Mouse (Mus musculus): ENCODE measurements around the gene Tada2b. TPM values are rescaled to one million over a fixed set of nuclear protein-coding genes. Genes with fewer than 3 reads are reported as not detected.

Gene Tada2b
- total RNA-seq, 2 experiments from 2014 or later, result 18.9 to 21.3 TPM

DNA sequence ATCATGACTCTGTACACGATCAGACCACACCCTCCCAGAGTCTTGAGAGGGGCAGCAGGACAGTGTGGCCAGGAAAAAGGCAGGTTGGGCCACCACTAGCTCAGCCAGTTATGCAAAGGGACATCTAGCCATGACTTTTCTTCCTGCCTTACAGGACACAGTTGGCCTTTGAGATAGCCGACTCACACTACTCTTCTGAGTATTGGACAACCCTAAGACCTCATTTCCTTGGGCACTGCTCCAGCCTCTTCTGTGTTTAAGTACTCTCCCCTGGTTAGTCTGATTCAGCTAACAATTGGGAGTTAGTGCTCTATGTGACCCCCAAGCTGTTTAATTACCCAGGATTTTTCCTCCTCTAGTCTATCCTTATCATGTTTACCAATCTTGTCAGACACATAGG lies 4.3 kb downstream of the Tada2b start:
- DNase-seq, result no peak

DNA sequence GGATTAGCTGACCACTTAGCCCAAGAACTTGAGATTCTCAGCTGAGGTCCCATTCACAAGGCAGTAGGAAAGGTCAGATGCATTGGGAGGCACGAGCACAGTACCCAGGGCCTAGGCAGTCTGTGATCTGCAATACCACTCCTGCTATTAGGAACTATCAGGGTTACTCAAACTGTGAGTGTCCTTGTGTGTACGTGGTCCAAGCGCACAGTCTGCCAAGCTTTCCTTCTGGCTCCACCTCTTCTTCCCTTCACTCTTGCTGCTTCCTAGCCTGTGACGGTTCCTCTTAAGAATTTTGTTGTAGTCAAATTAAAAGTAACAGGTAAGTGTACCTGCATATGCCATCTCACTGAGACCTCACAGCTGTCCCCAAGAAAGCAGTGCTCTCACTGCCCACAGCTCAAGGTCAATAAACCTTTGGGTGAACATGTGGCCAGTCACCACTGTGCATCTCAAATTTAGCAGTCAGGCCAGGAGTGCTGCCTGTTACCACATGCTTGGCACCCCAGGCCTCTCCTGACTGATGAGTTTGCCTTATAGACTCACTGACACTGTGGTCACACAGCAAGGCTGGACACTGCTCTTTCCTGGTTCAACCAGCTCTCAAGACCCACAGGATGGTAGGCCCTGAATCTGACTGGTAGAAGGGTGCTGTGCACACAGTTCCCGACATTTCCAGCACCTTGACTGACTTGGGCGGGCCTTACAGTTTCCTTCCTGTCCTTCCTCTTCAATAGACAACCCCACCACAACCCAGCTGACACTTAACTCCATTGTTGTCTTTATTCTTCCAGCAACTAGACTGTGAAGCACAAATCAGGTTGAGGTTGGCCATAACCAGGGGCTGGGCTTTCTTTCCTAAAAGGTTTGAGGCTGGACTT lies 5.3 kb downstream of the Tada2b start:
- no peak for DNase-seq

DNA sequence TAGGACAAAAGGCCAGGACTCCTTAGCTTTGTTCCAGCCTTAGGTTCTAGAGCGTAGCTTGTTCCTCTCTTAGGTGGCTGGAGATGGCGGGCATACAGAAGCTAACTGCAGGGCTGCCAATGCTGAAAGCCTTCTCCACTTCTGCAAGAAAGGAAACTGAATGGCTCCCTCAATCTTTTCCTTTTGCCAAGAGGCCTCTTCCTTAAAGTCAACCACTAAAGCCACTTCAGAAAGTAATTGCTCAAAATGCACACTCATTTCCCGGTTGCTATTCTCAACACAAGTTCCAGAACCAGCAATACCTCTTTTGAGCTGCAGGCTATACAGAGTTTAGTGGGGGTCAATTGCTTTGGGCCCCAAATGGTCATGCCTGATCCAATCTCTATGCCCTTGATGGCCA lies 6.6 kb downstream of the Tada2b start:
- DNase-seq, result no peak

DNA sequence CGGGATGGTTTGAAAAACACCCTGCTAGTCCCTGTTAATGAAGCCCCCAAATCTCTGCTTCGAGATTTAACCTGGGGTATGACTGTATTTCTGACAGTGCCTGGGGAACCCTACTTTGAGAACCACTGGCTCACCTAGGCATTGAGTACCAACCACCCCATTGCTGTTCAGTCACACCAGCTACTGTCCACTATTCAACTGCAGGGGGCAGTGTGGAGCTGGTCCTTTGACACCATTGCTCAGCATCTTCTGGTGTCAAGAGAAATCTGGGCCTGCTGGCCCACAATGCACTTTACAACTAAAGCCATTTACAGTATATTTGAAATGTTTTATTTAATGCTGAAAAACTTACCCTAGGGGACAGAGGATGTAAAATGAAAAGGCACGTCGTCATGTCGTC lies 9.8 kb downstream of the Tada2b start:
- DNase-seq, result peak; percentile 81

DNA sequence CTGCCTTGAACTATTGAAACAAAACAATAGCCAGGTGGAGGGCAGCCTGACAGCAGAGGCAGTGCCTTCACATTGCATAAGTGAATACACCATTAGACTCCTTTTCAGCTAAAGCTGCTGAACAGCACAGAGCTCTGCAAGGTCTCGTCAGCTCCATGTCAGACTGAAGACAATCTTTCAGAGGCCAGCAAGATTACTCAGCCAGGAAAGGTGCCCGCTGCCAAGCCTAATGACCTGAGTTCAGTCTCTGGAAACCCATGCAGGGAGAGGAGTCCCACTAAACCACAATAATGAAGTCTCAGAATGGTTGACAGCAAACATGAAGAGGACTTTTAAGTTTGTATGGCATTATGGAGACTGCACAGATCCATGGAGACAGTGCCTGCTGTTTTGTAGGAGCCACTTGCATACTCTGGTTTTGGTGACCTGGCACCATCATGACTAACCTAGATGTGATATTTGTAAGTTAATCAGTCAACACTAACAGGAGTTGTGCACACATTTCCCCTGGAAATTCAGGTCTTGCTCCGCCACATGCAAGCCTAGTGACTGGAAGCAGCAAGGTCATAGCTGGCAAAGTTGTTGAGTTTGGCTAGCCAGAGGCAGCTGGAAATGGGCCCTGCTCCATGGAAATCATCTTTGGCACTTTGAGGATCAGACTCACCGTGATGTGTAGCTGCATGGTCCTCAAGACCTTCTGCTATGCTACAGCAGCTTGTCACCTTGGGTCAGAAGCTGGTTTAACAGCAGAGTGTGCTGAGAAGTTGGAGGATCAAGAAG lies 11.0 kb downstream of the Tada2b start:
- DNase-seq, result no peak

DNA sequence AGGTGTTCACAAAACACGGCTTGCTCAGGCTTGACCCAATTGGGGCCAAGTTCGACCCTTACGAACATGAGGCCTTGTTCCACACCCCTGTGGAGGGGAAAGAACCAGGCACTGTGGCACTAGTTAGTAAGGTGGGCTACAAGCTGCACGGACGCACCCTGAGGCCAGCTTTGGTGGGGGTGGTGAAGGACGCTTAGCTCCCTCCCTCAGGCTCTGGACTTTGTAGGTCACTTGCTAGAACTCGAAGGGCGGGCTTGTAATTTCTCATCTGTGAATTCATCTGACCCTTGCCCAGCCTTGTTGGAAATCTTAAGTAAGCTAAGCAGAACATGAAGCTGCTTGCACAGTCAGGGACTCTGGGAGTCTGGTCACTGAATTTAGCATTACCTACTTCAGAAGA lies 12.9 kb downstream of the Tada2b start:
- no peak for DNase-seq

DNA sequence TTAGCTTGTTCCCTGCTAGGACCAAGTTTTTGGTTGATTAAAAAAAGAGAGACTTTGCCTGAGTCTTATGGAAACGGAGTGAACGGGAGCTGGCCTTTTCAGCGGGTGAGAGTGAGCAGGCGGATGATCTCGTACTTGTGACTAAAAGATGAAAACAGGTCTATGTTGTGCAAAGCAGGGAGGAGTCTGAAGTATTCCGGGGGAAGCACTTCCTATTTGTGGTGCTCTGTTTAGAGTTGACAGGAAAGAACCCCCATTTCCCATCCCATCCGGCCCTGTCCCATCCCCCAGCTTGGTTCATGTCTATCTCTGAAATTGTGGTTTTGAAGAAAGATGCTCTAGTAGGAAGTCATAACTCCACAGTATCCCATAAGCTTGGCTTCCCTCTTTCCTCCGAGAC lies 18.2 kb downstream of the Tada2b start:
- no peak for DNase-seq

DNA sequence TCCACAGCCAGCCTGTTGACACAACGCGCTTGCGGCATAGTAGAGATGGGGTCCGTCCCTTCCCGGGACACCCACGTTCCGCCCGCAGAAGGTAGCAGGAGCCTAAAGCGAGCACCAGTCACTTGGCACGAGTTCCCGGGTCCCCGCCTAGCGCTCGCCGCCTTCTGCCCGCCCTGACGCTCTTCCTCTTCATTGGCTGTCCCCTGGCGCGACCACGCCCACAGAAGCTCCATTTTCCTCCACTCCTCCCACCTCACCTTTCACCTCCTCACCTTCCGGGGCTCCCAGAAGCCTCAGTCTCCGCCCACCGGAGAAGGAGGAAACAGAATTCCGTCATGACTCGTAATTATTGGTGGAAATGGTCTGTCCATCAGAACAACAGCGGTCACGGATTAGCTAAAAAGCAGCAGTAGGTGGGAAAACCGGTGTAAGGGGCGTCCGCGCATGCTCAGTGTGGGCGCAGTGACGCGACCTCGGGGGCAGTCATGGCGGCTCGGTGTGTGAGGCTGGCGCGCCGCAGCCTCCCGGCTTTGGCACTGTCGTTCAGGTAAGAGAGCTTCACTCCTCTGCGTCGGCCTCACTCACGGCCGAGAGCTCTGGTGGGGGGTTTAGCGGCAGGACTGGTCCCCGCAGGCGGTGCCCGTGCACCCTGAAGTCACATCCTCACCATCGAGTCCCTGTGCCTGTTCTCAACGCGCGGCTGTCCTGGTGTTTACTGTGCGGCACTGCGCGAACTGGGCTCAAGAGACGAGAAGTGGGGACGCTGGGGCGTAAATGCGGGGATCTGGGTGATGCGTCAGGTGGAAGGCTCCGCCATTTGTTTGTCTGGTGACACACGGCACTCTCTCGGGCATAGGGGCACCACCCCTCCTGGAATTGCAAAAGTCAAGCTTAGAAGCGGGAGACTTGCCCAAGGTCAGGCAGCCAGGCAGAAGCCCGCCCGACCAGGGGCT lies 19.1 kb downstream of the Tada2b start, which contains the start of gene Grpel1:
Grpel1 (plus strand) TSS at position 290 of the 953 bp plus-strand sequence.
- DNase-seq, result peak; percentile 97

DNA sequence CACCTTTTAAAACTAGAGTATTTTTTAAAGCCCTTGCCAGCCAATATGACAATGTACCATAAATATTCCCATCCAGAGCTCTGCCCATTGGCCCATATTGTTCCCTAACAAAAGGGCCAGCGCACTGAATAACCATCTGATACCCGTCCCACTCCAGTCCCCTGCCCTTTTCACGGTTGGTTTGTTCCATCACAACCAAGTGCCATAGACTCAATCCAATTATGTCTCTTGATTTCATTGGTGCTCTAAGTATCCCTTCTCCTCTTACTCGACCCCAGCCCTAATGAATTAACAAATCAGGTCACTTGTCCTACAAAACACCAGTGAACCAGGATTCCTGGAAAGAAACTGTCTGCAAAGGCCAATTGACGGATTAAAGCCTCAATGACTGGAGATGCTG lies 20.7 kb downstream of the Tada2b start:
- DNase-seq, result no peak

DNA sequence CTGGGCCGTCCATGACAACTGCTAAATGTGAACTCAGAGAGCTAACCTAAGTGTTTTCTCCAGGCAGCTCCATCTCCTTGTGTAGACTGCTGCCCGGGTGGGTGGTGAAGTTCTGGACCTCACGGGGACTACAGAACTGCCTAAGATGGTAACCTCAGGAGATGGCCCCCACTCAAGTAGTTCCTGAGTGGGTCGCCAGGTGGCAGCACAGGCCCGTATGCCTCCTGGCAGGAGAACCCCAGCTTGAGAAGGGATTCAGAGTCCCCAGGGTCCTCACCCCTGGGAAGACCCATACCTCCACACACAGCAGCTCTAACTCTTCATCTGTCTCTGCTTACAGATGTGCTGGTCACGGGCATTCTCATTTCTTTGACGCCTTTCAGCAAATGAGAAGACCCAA lies 21.3 kb downstream of the Tada2b start:
- DNase-seq, result peak; percentile 89

DNA sequence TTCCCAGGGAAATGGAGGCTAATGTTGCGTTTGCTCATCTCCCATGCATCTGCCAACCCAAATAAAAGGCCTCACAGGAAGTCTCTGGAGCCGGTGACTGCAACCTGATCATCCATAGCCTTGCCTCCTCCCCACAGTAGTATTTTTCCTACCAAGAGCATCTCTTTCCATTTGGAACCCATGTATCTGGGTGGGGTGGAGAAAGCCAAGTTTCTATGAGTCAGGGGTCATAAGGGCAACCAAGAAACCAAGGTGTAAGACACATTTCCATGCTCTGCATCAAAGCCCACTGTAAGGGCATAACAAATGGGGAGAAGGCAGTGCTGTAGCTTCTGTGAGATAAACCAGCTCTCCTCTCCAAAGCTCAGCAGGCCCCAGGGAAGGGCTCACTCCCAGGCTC lies 22.9 kb downstream of the Tada2b start:
- no peak for DNase-seq

DNA sequence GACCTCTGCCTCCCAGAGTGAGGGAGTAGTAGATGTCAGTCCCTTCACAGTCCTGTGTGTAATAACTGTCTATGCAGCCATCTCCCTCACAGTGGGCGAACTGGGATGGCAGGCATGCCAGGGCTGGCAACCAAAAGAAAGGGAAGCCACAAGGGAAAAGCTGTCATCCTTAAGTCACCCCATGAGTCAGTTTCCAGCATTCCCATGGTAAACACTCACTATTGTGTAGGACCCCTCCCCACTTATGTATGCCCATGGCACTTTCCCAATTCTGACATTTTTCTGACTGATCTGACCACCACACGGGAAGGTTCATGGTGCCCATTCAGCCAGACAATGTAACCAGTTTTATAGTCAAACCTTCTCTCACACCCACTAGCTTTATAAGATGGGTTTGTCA lies 23.4 kb downstream of the Tada2b start:
- no peak for DNase-seq

DNA sequence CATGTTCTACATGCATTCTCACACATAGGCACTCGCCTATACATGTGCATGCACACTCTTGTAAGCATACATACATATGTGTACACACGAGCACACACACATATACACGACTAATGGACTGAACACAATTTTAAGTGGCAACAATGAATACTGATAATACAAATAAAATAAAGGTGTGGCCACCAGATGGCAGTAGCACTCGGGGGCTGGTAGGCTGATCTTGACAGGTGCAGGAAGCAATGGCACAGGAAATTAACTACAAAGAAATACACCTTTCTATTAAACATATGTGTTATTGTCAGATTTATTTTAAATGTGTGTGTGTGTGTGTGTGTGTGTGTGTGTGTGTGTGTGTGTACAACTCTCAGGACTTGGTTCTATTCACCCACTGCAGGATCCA lies 25.2 kb downstream of the Tada2b start:
- peak; percentile 59 for DNase-seq

DNA sequence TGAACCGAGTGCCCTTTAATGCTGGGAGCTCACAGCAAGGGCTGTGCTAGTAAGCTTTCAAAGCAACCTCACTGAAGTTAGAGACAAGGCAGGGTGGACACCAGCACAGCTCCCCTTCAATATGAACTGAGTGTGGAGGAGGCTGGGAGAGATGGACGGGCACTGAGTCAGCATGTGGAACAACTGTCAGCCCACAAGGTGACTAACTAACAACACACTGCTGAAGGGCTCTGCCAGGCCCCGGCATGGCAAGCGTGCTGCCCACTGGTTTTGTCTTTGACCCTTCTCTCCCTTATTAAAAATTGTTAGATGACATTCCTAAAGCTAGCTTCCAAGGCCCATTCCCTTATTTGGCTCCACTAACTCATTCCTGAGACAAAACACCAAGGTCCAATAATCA lies 26.4 kb downstream of the Tada2b start:
- DNase-seq, result no peak

DNA sequence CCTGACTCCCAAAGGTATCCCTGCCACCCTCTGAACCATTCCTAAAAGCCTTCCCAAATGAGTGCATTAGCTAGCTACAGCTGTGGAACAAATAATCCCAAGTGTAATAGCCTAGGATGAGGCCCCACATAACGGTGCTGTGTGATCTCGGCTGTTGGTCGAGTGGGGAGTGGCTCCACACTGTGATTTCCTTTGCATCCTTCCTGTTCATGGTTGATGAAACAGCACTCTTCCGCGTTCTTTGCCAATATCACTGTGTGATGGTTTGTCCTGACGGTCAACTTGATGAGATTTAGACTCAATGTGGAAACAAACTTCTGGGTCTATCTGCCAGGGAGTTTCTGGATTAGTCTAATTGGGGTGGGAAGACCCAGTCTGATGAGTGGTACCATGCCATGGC lies 31.3 kb downstream of the Tada2b start:
- DNase-seq, result no peak

DNA sequence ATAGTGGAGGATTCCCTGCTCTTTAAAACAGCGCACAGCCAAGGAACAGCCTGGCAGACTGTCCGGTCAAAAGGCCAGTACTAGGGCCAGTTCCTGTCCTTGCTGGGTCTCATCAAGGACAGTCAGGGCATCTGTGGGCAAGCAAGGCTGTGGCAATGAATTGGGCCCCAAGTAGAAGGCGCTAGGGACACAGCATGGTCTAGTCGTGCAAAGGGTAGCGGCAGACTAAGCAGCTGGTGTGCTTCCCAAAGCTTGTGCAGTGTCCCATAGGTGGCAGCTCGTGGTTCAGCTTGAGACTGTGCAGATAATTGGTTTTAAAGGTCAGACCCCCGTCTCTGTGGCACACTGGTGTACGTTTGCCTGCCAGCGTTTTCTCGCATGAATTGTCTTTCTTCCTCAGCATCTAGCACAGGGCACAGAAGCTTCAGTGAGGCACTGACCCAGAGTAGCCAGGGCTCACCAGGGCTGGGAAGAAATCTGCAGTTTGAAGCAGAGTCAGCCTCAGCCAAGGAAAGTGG lies 32.2 kb downstream of the Tada2b start:
- DNase-seq, result no peak

DNA sequence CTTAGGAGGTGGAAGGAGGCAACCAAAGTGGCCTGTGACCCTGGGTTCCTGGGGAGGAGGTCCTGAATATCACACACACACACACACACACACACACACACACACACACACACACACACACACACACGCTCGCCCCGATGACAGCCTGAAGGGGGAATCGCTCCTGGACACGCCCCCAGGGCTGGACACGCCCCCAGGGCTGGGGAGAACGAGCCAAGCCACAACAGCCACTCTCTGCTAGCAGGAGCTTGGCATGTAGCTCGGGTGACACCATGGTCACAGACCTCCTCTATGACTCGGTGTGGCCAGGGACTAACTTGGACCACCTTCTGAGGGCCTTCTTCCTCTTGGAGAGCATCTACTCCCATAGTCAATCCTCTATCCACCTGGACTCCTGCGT lies 33.0 kb downstream of the Tada2b start:
- DNase-seq, result peak; percentile 41

DNA sequence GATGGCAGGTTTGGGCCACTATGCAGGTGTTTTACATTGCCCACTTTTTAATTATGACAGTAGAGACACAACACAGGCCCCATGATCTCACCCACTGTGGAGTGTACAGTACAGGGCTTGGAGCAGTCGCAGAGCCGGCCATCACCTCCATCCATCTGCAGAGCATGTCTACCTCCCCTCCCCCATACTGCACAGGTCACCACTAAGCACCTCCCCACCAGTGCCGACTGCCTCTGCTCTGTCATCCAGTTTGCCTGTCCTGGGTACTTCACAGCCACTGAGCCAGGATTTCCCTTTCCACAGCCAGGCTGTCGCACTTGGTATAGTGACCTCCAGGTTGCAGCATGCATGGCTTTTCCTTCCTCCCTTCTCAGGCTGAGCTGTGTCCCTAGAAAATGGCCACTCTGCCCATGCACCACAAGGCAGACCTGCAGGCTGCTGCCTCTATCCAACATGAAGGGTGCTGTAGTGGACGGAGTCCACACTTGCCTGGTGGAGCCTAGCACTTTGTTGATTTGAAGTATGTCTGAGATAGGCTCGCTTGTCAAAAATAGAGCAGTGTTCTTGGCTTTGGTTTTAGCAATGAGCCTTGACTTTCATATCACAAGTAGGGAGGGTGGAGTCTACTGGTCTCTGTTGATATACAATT lies 34.3 kb downstream of the Tada2b start:
- peak; percentile 46 for DNase-seq

DNA sequence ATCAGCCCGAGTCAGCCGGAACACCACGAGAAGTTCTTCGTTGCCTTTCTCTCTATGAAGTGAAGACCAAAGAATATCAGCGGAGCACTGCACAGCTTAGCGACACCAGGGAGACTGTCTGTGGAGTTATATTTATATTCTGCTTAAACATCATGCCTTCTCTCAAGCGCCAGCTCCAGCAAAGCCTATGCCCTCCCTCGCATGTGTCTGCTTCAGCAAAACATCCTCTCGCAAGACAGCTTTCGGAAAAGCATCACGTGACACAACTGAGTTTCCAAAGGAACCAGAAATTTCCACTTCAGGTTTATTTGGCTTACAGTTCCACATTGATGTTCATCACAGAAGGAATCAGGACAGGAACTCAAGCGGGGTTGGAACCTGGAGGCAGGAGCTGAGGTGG lies 36.2 kb downstream of the Tada2b start:
- DNase-seq, result no peak

DNA sequence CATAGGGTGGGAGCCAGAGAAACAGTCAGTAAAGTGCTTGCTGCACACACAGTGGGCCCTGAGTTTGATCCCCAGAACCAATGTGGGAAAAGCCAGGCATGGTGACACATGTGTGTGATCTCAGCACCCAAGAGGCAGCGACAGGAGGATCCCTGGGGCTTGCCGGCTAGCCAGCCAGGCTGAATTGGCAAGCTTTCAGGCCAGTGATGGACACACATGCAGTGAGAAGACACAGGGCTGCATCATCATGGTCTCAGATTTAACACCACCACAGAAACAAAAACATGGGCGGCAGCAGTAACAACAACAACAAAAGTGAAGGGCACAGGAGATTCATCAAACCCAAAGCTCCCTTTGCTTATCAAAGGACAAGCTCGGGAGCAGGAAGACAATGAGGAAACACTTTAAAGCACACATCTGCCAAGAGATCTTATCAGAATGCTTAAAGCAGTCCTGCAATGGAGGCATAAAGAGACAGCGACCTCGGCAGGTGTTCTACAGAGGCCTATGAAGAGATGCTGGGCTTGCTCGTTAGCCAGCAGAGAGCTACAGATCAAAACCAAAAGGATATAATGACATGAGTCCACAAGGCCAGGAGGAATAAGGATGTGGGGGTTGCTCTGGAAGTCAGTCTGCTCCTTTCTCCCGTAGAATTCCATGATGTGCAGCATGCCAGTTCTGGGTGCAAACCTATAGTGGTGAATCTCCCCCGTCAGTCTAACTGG lies 37.8 kb downstream of the Tada2b start:
- no peak for DNase-seq

DNA sequence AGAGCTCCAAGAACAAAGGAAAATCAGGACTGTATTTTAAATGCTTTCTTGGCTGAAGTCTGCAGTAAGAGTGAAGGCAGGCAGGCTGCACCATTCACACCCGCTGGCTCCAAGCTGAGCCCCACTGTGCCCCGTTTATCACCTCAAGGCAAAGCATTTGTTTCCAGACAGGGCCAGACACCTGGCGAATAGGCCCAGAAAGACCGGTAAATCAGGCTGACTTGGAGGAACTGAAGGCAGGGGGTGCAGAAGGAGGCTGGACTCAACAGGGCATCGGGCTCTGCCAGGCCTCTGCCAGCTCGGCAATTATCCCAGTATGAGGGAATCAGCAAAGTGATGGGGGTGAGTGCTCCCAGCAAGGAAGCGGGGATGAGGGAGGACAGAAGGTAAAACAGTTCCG lies 39.1 kb downstream of the Tada2b start:
- DNase-seq, result no peak
